9 mouse cellular contexts compared by ENCODE assay signal in genomic region chr8:71709134-71709799, GRCm38 (mm10). TPM values are rescaled to one million over a fixed set of nuclear protein-coding genes. Genes with fewer than 3 reads are reported as not detected.
A peak's percentile ranks its signal among the peaks of the same experiment; 100 is the strongest.
DNase-seq lines count a peak whose midpoint lies in the region; ATAC-seq lines count a peak whose summit lies in the region.
"Had no signal": no experiment of that assay in that cellular context is flagged by ENCODE, and none has a peak within 500 bp of the region (broad histone marks: within the 10 kb centered on the region; RNA-seq: fewer than 3 reads in every experiment).

No protein-coding gene starts in this region.

- no peak for ATAC-seq in heart, embryonic 14.5 days (ENCODE audit: insufficient number of reproducible peaks, insufficient read depth, low FRiP score, low read depth)
- no peak for ATAC-seq in embryonic facial prominence, embryonic 12.5 days (ENCODE audit: insufficient number of reproducible peaks, insufficient read depth, low FRiP score, low TSS enrichment)
- ATAC-seq in hindbrain, embryonic 15.5 days (ENCODE audit: low FRiP score, low read depth), result peak; percentile 23
- ATAC-seq in midbrain, embryonic 11.5 days (ENCODE audit: low FRiP score), result peak; percentile 61
- ATAC-seq in monocyte, adult 5-6 weeks (replicated peaks; ENCODE audit: insufficient number of reproducible peaks, low FRiP score, low TSS enrichment, poor library complexity, severe bottlenecking), result no peak

- H3K36me3 ChIP-seq in heart, embryonic 14.5 days (ENCODE audit: control insufficient read depth, insufficient read depth, low read length), result no peaks in the 10 kb centered on the region
- H3K36me3 ChIP-seq in embryonic facial prominence, embryonic 12.5 days, result no peaks in the 10 kb centered on the region
- H3K36me3 ChIP-seq in hindbrain, embryonic 15.5 days, result peaks cover 10% of the 10 kb centered on the region
- no peaks in the 10 kb centered on the region for H3K36me3 ChIP-seq in midbrain, embryonic 11.5 days (ENCODE audit: control insufficient read depth, insufficient read depth, low read length)

- 38% methylated on average over 25 of the region's 25 CpGs for WGBS in heart, embryonic 14.5 days
- 37% methylated on average over 25 of the region's 25 CpGs for WGBS in embryonic facial prominence, embryonic 12.5 days
- 39% methylated on average over 25 of the region's 25 CpGs for WGBS in hindbrain, embryonic 15.5 days
- WGBS in midbrain, embryonic 11.5 days, result 35% methylated on average over 25 of the region's 25 CpGs

- 0 out of 2 replicates have a peak, but pooled peaks cover 2% of the 10 kb centered on the region for H3K9me3 ChIP-seq in heart, embryonic 14.5 days (ENCODE audit: control insufficient read depth, low read length)
- no peaks in the 10 kb centered on the region for H3K9me3 ChIP-seq in embryonic facial prominence, embryonic 12.5 days
- H3K9me3 ChIP-seq in hindbrain, embryonic 15.5 days, result no peaks in the 10 kb centered on the region
- H3K9me3 ChIP-seq in midbrain, embryonic 11.5 days (ENCODE audit: control insufficient read depth, low read length), result no peaks in the 10 kb centered on the region
- H3K9me3 ChIP-seq: G1E had no signal

- no peak overlapping the region for H3K9ac ChIP-seq in heart, embryonic 14.5 days (ENCODE audit: low read length)
- no peak overlapping the region for H3K9ac ChIP-seq in embryonic facial prominence, embryonic 12.5 days
- no peak overlapping the region for H3K9ac ChIP-seq in hindbrain, embryonic 15.5 days
- H3K9ac ChIP-seq in midbrain, embryonic 11.5 days (ENCODE audit: low read length), result no peak overlapping the region

- no peaks in the 10 kb centered on the region; a peak in 1 of 4 replicates for H3K4me1 ChIP-seq in heart, embryonic 14.5 days (ENCODE audit: control insufficient read depth in 2 of 2, insufficient read depth in 2 of 2, low read length in 2 of 2)
- H3K4me1 ChIP-seq in embryonic facial prominence, embryonic 12.5 days, result no peaks in the 10 kb centered on the region
- H3K4me1 ChIP-seq in hindbrain, embryonic 15.5 days (replicated peaks), result peaks cover 9% of the 10 kb centered on the region
- H3K4me1 ChIP-seq in midbrain, embryonic 11.5 days (ENCODE audit: control insufficient read depth, insufficient read depth, low read length), result peaks cover 2% of the 10 kb centered on the region; the same call in 1 of the 2 replicates

- peaks cover 50% of the 10 kb centered on the region for H3K27me3 ChIP-seq in heart, embryonic 14.5 days (ENCODE audit: control insufficient read depth, insufficient read depth, low read length)
- peaks cover 56% of the 10 kb centered on the region for H3K27me3 ChIP-seq in embryonic facial prominence, embryonic 12.5 days
- peaks cover 6% of the 10 kb centered on the region; the same call in 1 of the 2 replicates for H3K27me3 ChIP-seq in hindbrain, embryonic 15.5 days
- peaks cover 11% of the 10 kb centered on the region for H3K27me3 ChIP-seq in midbrain, embryonic 11.5 days (ENCODE audit: control insufficient read depth, insufficient read depth, low read length)

- DNase-seq in heart, adult 9 months (ENCODE audit: low spot score in 2 of 2), result no peak
- no peak for DNase-seq in midbrain, embryonic 11.5 days (ENCODE audit: low spot score, missing footprints)
- no peak for DNase-seq in retina, embryonic 14.5 days (ENCODE audit: low spot score)
- DNase-seq in adrenal gland, postnatal 25 days, result no peak

- no peak overlapping the region for H3K27ac ChIP-seq in heart, embryonic 14.5 days (replicated peaks in 1 of 2; ENCODE audit: control insufficient read depth in 1 of 2, insufficient read depth in 1 of 2, low read depth in 2 of 2, low read length in 2 of 2)
- no peak overlapping the region for H3K27ac ChIP-seq in embryonic facial prominence, embryonic 12.5 days
- no peak overlapping the region for H3K27ac ChIP-seq in hindbrain, embryonic 15.5 days (replicated peaks)
- no peak overlapping the region for H3K27ac ChIP-seq in midbrain, embryonic 11.5 days (ENCODE audit: low read depth, low read length)

- H3K4me3 ChIP-seq in heart, embryonic 14.5 days (ENCODE audit: control insufficient read depth in 1 of 2, insufficient read depth in 1 of 2, low read depth in 1 of 2, low read length in 2 of 2), result no peak overlapping the region
- no peak overlapping the region for H3K4me3 ChIP-seq in embryonic facial prominence, embryonic 12.5 days
- H3K4me3 ChIP-seq in hindbrain, embryonic 15.5 days, result no peak overlapping the region
- H3K4me3 ChIP-seq in midbrain, embryonic 11.5 days (ENCODE audit: low read depth, low read length), result no peak overlapping the region

- peak overlapping the region; percentile 38 for H3K4me2 ChIP-seq in heart, embryonic 14.5 days (ENCODE audit: low read length)
- H3K4me2 ChIP-seq in embryonic facial prominence, embryonic 12.5 days (replicated peaks), result peak overlapping the region; percentile 19; the same call in 1 of the 2 replicates
- peak overlapping the region; percentile 51 for H3K4me2 ChIP-seq in hindbrain, embryonic 15.5 days
- H3K4me2 ChIP-seq in midbrain, embryonic 11.5 days, result 0 out of 2 replicates have a peak overlapping the region, but pooled peaks have one; percentile 9

RNA-seq across cellular contexts. Expression of gene B3gnt3, which starts 7.7 kb away (rescaled TPM):
- 3.0 and 3.1 TPM in 2 replicates for polyA plus RNA-seq in heart, embryonic 14.5 days (2014; fragmentation: Nextera tagmentation; extraction: Ambion mirVana)
- polyA plus RNA-seq in embryonic facial prominence, embryonic 12.5 days (2016; fragmentation: Nextera tagmentation; extraction: Ambion mirVana), result 0.64 and 0.67 TPM in 2 replicates
- polyA plus RNA-seq in hindbrain, embryonic 15.5 days (2015; fragmentation: Nextera tagmentation; extraction: Ambion mirVana), result 0.45 and 0.52 TPM in 2 replicates
- polyA plus RNA-seq in midbrain, embryonic 11.5 days (2014; fragmentation: Nextera tagmentation; extraction: Ambion mirVana), result 0.38 and 0.63 TPM in 2 replicates
- 0.29 to 0.75 TPM in 2 of 3 replicates, not detected in the other for total RNA-seq in monocyte, adult 5-6 weeks (2017)
- total RNA-seq in adrenal gland, postnatal 25 days (2021), result 3.7 and 4.8 TPM in 2 replicates
- polyA plus RNA-seq: G1E had no signal

RNA-seq across cellular contexts. Expression of gene Fcho1, which starts 16.2 kb away (rescaled TPM):
- polyA plus RNA-seq in heart, embryonic 14.5 days (2014; fragmentation: Nextera tagmentation; extraction: Ambion mirVana), result 0.61 and 1.4 TPM in 2 replicates
- 7.4 and 8.3 TPM in 2 replicates for polyA plus RNA-seq in embryonic facial prominence, embryonic 12.5 days (2016; fragmentation: Nextera tagmentation; extraction: Ambion mirVana)
- 77.2 and 93.0 TPM in 2 replicates for polyA plus RNA-seq in hindbrain, embryonic 15.5 days (2015; fragmentation: Nextera tagmentation; extraction: Ambion mirVana)
- polyA plus RNA-seq in midbrain, embryonic 11.5 days (2014; fragmentation: Nextera tagmentation; extraction: Ambion mirVana), result 12.9 and 15.3 TPM in 2 replicates
- 17.3 to 92.4 TPM (median 17.6 TPM) in 3 replicates for total RNA-seq in monocyte, adult 5-6 weeks (2017)
- total RNA-seq in adrenal gland, postnatal 25 days (2021), result 2.2 and 2.6 TPM in 2 replicates

RNA-seq across cellular contexts. Expression of gene Insl3, which starts 20.3 kb away (rescaled TPM):
- 2.4 and 2.7 TPM in 2 replicates for polyA plus RNA-seq in heart, embryonic 14.5 days (2014; fragmentation: Nextera tagmentation; extraction: Ambion mirVana)
- polyA plus RNA-seq in embryonic facial prominence, embryonic 12.5 days (2016; fragmentation: Nextera tagmentation; extraction: Ambion mirVana), result 0.39 and 0.50 TPM in 2 replicates
- polyA plus RNA-seq in hindbrain, embryonic 15.5 days (2015; fragmentation: Nextera tagmentation; extraction: Ambion mirVana), result 0.47 and 1.5 TPM in 2 replicates
- polyA plus RNA-seq in midbrain, embryonic 11.5 days (2014; fragmentation: Nextera tagmentation; extraction: Ambion mirVana), result 0.44 and 0.48 TPM in 2 replicates
- 14.1 TPM in 1 of 3 replicates, not detected in the others for total RNA-seq in monocyte, adult 5-6 weeks (2017)
- 6.1 and 7.8 TPM in 2 replicates for total RNA-seq in adrenal gland, postnatal 25 days (2021)

RNA-seq across cellular contexts. Expression of gene Jak3, which starts 33.2 kb away (rescaled TPM):
- 5.9 and 6.3 TPM in 2 replicates for polyA plus RNA-seq in heart, embryonic 14.5 days (2014; fragmentation: Nextera tagmentation; extraction: Ambion mirVana)
- 3.4 and 4.5 TPM in 2 replicates for polyA plus RNA-seq in embryonic facial prominence, embryonic 12.5 days (2016; fragmentation: Nextera tagmentation; extraction: Ambion mirVana)
- polyA plus RNA-seq in hindbrain, embryonic 15.5 days (2015; fragmentation: Nextera tagmentation; extraction: Ambion mirVana), result 6.1 and 7.0 TPM in 2 replicates
- 1.3 and 1.7 TPM in 2 replicates for polyA plus RNA-seq in midbrain, embryonic 11.5 days (2014; fragmentation: Nextera tagmentation; extraction: Ambion mirVana)
- 7.1 to 25.6 TPM (median 11.2 TPM) in 3 replicates for total RNA-seq in monocyte, adult 5-6 weeks (2017)
- total RNA-seq in adrenal gland, postnatal 25 days (2021), result 11.7 and 14.3 TPM in 2 replicates

RNA-seq across cellular contexts. Expression of gene Unc13a, which starts 37.7 kb away (rescaled TPM):
- 0.38 and 0.89 TPM in 2 replicates for polyA plus RNA-seq in heart, embryonic 14.5 days (2014; fragmentation: Nextera tagmentation; extraction: Ambion mirVana)
- 1.9 and 2.8 TPM in 2 replicates for polyA plus RNA-seq in embryonic facial prominence, embryonic 12.5 days (2016; fragmentation: Nextera tagmentation; extraction: Ambion mirVana)
- polyA plus RNA-seq in hindbrain, embryonic 15.5 days (2015; fragmentation: Nextera tagmentation; extraction: Ambion mirVana), result 20.8 and 24.7 TPM in 2 replicates
- 5.4 and 6.5 TPM in 2 replicates for polyA plus RNA-seq in midbrain, embryonic 11.5 days (2014; fragmentation: Nextera tagmentation; extraction: Ambion mirVana)
- 0.21 to 0.97 TPM (median 0.29 TPM) in 3 replicates for total RNA-seq in monocyte, adult 5-6 weeks (2017)
- total RNA-seq in adrenal gland, postnatal 25 days (2021), result 8.3 and 8.4 TPM in 2 replicates

Comparison
In these comparisons a context has a peak if more than half of its experiments do, and no peak if none do; other contexts are left out.
1. ATAC-seq: peak in hindbrain, embryonic 15.5 days (single experiment) and midbrain, embryonic 11.5 days (single experiment); none in heart, embryonic 14.5 days (single experiment), embryonic facial prominence, embryonic 12.5 days (single experiment) and monocyte, adult 5-6 weeks (single experiment).
2. Peak in every context shown above with its lines, with median percentiles within 50 percentile points of each other: H3K4me2 ChIP-seq.